Mouse (Mus musculus) liver, postnatal 0 days (tissue): ENCODE measurements around the gene Igfbp5. TPM values are rescaled to one million over a fixed set of nuclear protein-coding genes. Genes with fewer than 3 reads are reported as not detected.
A peak's percentile ranks its signal among the peaks of the same experiment; 100 is the strongest.

Source experiments
- ATAC-seq: fragments of 200-750 bp; cut with Nextera tagmentation; 2 replicates; pipeline ENCODE4 v1.8.0; 2017; ENCODE audit warnings: mild to moderate bottlenecking, moderate library complexity
- DNase-seq: peaks from one replicate; pipeline ENCODE4 v3.0.0-alpha.2; 2016
- H3K27ac ChIP-seq: fragments of 300-500 bp; sonication (generic); 2 replicates; pipeline ENCODE4 v1.5.1; 2014; ENCODE audit warnings: antibody characterized with exemption, moderate library complexity, mild to moderate bottlenecking, low read depth
- H3K27me3 ChIP-seq: fragments of 300-500 bp; sonication (generic); 2 replicates; pipeline ENCODE4 v1.6.1; 2014; ENCODE audit warnings: low read length, control low read depth, mixed read lengths; ENCODE audit not compliant: insufficient read depth
- H3K36me3 ChIP-seq: fragments of 300-500 bp; sonication (generic); replicated peaks from 2 replicates; pipeline ENCODE4 v1.6.1; 2014; ENCODE audit warnings: mild to moderate bottlenecking, control low read depth, low read length, moderate library complexity, mixed read lengths; ENCODE audit not compliant: insufficient read depth
- H3K4me1 ChIP-seq: fragments of 300-500 bp; sonication (generic); 2 replicates; pipeline ENCODE4 v1.6.1; 2014; ENCODE audit warnings: antibody characterized with exemption, mild to moderate bottlenecking, control low read depth; ENCODE audit not compliant: insufficient read depth
- H3K4me2 ChIP-seq: fragments of 300-500 bp; sonication (generic); 2 replicates; pipeline ENCODE4 v1.6.1; 2014; ENCODE audit warnings: low read depth, mild to moderate bottlenecking, low read length, moderate library complexity, mixed read lengths
- H3K4me3 ChIP-seq: fragments of 300-500 bp; sonication (generic); 2 replicates; pipeline ENCODE4 v1.5.1; 2014; ENCODE audit warnings: low read depth, low read length
- H3K9ac ChIP-seq: fragments of 300-500 bp; sonication (generic); replicated peaks from 2 replicates; pipeline ENCODE4 v1.6.1; 2014; ENCODE audit warnings: mild to moderate bottlenecking, moderate library complexity
- H3K9me3 ChIP-seq: fragments of 300-500 bp; sonication (generic); 2 replicates; pipeline ENCODE4 v1.6.1; 2016; ENCODE audit warnings: mild to moderate bottlenecking, control low read depth, low read length, mixed read lengths
- CTCF ChIP-seq: sonication (generic); IDR thresholded peaks from 2 replicates; pipeline ENCODE4 v1.5.1; 2016; ENCODE audit warnings: antibody characterized with exemption, low read depth
- EP300 ChIP-seq: IDR thresholded peaks from 2 replicates; pipeline ENCODE4 v1.6.1; 2016; ENCODE audit warnings: antibody characterized with exemption, low read depth, mild to moderate bottlenecking
- WGBS: fragments of 180-500 bp; shearing (Covaris S2); extraction: QIAGEN DNeasy Blood & Tissue Kit; methylation state at CpG from one replicate; pipeline ENCODE4 v1.1.7; 2014; ENCODE audit not compliant: insufficient replicate concordance; 5-methylcytosine and 5-hydroxymethylcytosine counted together
- polyA plus RNA-seq: library from polyadenylated mRNA; unstranded; fragments of >200 nt; fragmentation: Nextera tagmentation; extraction: Ambion mirVana; gene quantifications from 2 replicates; pipeline ENCODE4 v1.2.1, GENCODE M21; 2015

Igfbp5 gene
- polyA plus RNA-seq, 1 experiment from 2014 or later = 2.4 TPM

DNA sequence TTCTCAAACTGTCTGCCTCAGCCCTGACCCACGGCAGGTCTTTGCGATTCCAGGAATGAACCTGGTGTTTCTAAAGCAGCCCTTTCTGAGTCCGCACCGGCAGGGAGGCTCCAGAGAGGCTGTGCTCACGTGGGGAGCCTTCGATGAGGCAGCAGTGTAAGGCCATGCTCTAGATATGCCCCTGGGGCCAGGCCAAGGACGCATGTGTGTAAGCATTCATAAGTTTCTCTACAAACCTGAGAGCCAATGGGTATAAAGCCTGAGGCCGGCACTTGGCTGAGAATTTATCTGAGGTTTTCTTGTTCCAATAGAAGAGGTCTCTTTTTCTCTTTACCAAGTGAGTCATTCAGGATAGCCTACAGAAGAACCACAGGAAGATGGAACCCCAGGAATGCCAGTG, 35.3 kb downstream of the Igfbp5 start:
- no peak overlapping the region for H3K27ac ChIP-seq
- no peak overlapping the region for H3K4me2 ChIP-seq
- H3K36me3 ChIP-seq = peaks cover 11% of the 10 kb centered on the region; the same call in 1 of the 2 replicates
- DNase-seq (no peak), ATAC-seq (no peak)
- no peaks in the 10 kb centered on the region for H3K9me3 ChIP-seq
- no peaks in the 10 kb centered on the region for H3K27me3 ChIP-seq
- no peak overlapping the region for H3K9ac ChIP-seq
- H3K4me3 ChIP-seq = no peak overlapping the region
- TF ChIP-seq EP300 = no peak
- no peak for TF ChIP-seq CTCF
- H3K4me1 ChIP-seq = no peaks in the 10 kb centered on the region; the same call in 1 of the 2 replicates
- whole genome bisulfite sequencing = 69% methylated on average over 8 of the region's 8 CpGs

GRCm38 (mm10) chr1:72833563-72833962, 41.1 kb downstream of the Igfbp5 start:
- WGBS = 87% methylated on average over 4 of the region's 4 CpGs
- no peak overlapping the region for H3K9ac ChIP-seq

GRCm38 (mm10) chr1:72832715-72833153, 42.0 kb downstream of the Igfbp5 start:
- H3K27me3 ChIP-seq = no peaks in the 10 kb centered on the region
- ATAC-seq = no peak
- H3K9me3 ChIP-seq = no peaks in the 10 kb centered on the region
- WGBS = 57% methylated on average over 3 of the region's 3 CpGs
- H3K9ac ChIP-seq = no peak overlapping the region
- H3K4me2 ChIP-seq = no peak overlapping the region
- H3K4me3 ChIP-seq = no peak overlapping the region
- H3K27ac ChIP-seq = no peak overlapping the region
- DNase-seq = no peak
- H3K4me1 ChIP-seq = peaks cover 7% of the 10 kb centered on the region; the same call in 1 of the 2 replicates
- TF ChIP-seq EP300 = no peak
- TF ChIP-seq CTCF = no peak
- H3K36me3 ChIP-seq = peaks cover 10% of the 10 kb centered on the region; the same call in 1 of the 2 replicates

More at GRCm38 (mm10) chr1:72833563-72833962, 41.1 kb downstream of the Igfbp5 start:
- H3K36me3 ChIP-seq = peaks cover 13% of the 10 kb centered on the region; the same call in 1 of the 2 replicates
- TF ChIP-seq CTCF = no peak
- no peak for TF ChIP-seq EP300
- H3K27me3 ChIP-seq = no peaks in the 10 kb centered on the region
- peaks cover 3% of the 10 kb centered on the region; the same call in 1 of the 2 replicates for H3K4me1 ChIP-seq
- ATAC-seq (no peak), DNase-seq (no peak)
- H3K27ac ChIP-seq = no peak overlapping the region
- H3K4me3 ChIP-seq = no peak overlapping the region
- H3K4me2 ChIP-seq = no peak overlapping the region
- H3K9me3 ChIP-seq = no peaks in the 10 kb centered on the region

GRCm38 (mm10) chr1:72830485-72830884, 44.2 kb downstream of the Igfbp5 start:
- Histone ChIP-seq H3K4me2 (no peak overlapping the region), H3K27ac (no peak overlapping the region), H3K9me3 (no peaks in the 10 kb centered on the region), H3K4me3 (no peak overlapping the region), H3K9ac (no peak overlapping the region), H3K27me3 (peaks cover 10% of the 10 kb centered on the region), H3K36me3 (0 out of 2 replicates have a peak, but pooled peaks cover 5% of the 10 kb centered on the region), H3K4me1 (peaks cover 8% of the 10 kb centered on the region; the same call in 1 of the 2 replicates)
- 73% methylated on average over 2 of the region's 2 CpGs for WGBS
- TF ChIP-seq EP300 = no peak
- TF ChIP-seq CTCF = no peak
- ATAC-seq (0 out of 2 replicates have a peak, but pooled peaks have one; percentile 10), DNase-seq (no peak)

DNA sequence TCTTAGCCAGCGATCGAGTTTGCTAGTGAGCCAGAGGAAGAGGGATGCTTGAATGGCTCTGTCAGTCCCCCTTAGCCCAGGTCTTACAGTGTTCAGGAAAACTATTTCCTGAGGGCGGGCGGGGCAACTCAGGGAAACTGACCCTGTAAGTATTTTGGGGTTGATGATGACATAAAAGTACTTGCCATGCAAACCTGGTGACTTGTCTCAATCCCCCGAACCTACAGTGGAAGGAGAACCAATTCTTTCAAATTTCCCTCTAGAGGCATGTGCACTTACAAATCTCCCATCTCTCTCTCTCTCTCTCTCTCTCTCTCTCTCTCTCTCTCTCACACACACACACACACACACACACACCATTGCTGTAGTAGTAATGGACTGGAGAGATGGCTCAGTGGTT, 45.8 kb downstream of the Igfbp5 start:
- 74% methylated on average over 5 of the region's 5 CpGs for WGBS
- Histone ChIP-seq H3K9ac (no peak overlapping the region), H3K27ac (no peak overlapping the region), H3K27me3 (peaks cover 20% of the 10 kb centered on the region), H3K4me1 (peaks cover 8% of the 10 kb centered on the region; the same call in 1 of the 2 replicates), H3K4me3 (no peak overlapping the region), H3K9me3 (no peaks in the 10 kb centered on the region), H3K36me3 (0 out of 2 replicates have a peak, but pooled peaks cover 5% of the 10 kb centered on the region), H3K4me2 (no peak overlapping the region)
- ATAC-seq (no peak), DNase-seq (no peak)
- no peak for TF ChIP-seq CTCF
- TF ChIP-seq EP300 = no peak

GRCm38 (mm10) chr1:72827411-72828315, 47.0 kb downstream of the Igfbp5 start:
- no peak for DNase-seq
- Histone ChIP-seq H3K9me3 (no peaks in the 10 kb centered on the region), H3K36me3 (0 out of 2 replicates have a peak, but pooled peaks cover 5% of the 10 kb centered on the region), H3K9ac (no peak overlapping the region; the same call in 1 of the 2 replicates), H3K4me1 (peaks cover 8% of the 10 kb centered on the region; the same call in 1 of the 2 replicates), H3K4me2 (peak overlapping the region; percentile 66), H3K27ac (no peak overlapping the region), H3K4me3 (peak overlapping the region; percentile 61), H3K27me3 (peaks cover 20% of the 10 kb centered on the region)
- 45% methylated on average over 12 of the region's 12 CpGs for WGBS
- ATAC-seq = no peak
- no peak for TF ChIP-seq CTCF
- TF ChIP-seq EP300 = no peak
